Mouse (Mus musculus): ENCODE measurements around the gene Scml4.

- TF ChIP-seq POLR2A (IDR thresholded peaks at IDR 0.05; ENCODE audit: insufficient read depth, low read depth, low read length) (no peak), CTCF (IDR thresholded peaks at IDR 0.05) (no peak)
Measured at GRCm38 (mm10) chr10:42976577-42976976, 116.4 kb downstream of the Scml4 start.
